Mouse (Mus musculus): ENCODE measurements around the gene Rdh5. TPM values are rescaled to one million over a fixed set of nuclear protein-coding genes. Genes with fewer than 3 reads are reported as not detected.

Rdh5 gene
- polyA plus RNA-seq, 1 experiment from 2014 or later = 11.5 TPM

GRCm38 (mm10) chr10:128902409-128902988 is 20.2 kb downstream of the Rdh5 start:
- Histone ChIP-seq H3K27me3 (ENCODE audit: control insufficient read depth, insufficient read depth, low read length) (no peaks in the 10 kb centered on the region), H3K4me1 (ENCODE audit: control insufficient read depth in 2 of 2, insufficient read depth in 2 of 2, low read length in 2 of 2) (no peaks in the 10 kb centered on the region), H3K9ac (ENCODE audit: low read length) (no peak overlapping the region), H3K9me3 (ENCODE audit: control insufficient read depth, low read length) (no peaks in the 10 kb centered on the region), H3K36me3 (ENCODE audit: control insufficient read depth, insufficient read depth, low read length) (no peaks in the 10 kb centered on the region), H3K27ac (replicated peaks in 1 of 2; ENCODE audit: control insufficient read depth in 1 of 2, insufficient read depth in 1 of 2, low read depth in 2 of 2, low read length in 2 of 2) (no peak overlapping the region), H3K4me2 (ENCODE audit: low read length) (no peak overlapping the region), H3K4me3 (ENCODE audit: control insufficient read depth in 1 of 2, insufficient read depth in 1 of 2, low read depth in 1 of 2, low read length in 2 of 2) (no peak overlapping the region)
- ATAC-seq (ENCODE audit: insufficient number of reproducible peaks, insufficient read depth, low FRiP score, low read depth) = no peak
- WGBS = 67% methylated on average over 3 of the region's 3 CpGs

- Histone ChIP-seq H3K9me3 (ENCODE audit: control insufficient read depth, low read length) (no peaks in the 10 kb centered on the region), H3K27ac (replicated peaks in 1 of 2; ENCODE audit: control insufficient read depth in 1 of 2, insufficient read depth in 1 of 2, low read depth in 2 of 2, low read length in 2 of 2) (no peak overlapping the region), H3K4me2 (ENCODE audit: low read length) (no peak overlapping the region), H3K36me3 (ENCODE audit: control insufficient read depth, insufficient read depth, low read length) (no peaks in the 10 kb centered on the region), H3K27me3 (ENCODE audit: control insufficient read depth, insufficient read depth, low read length) (peaks cover 5% of the 10 kb centered on the region), H3K4me3 (ENCODE audit: control insufficient read depth in 1 of 2, insufficient read depth in 1 of 2, low read depth in 1 of 2, low read length in 2 of 2) (no peak overlapping the region), H3K4me1 (ENCODE audit: control insufficient read depth in 2 of 2, insufficient read depth in 2 of 2, low read length in 2 of 2) (peaks cover 0 to under 1% of the 10 kb centered on the region in 2 experiments; a peak in 1 of 4 replicates), H3K9ac (ENCODE audit: low read length) (no peak overlapping the region)
- ATAC-seq (ENCODE audit: insufficient number of reproducible peaks, insufficient read depth, low FRiP score, low read depth) = no peak
- WGBS = 67% methylated on average over 1 of the region's 1 CpGs
Observed at GRCm38 (mm10) chr10:128901409-128901808, 21.3 kb downstream of the Rdh5 start.

GRCm38 (mm10) chr10:128900698-128901097 is 22.0 kb downstream of the Rdh5 start, which contains the start of gene Cd63:
Gene Cd63, plus strand, starts transcription at chr10:128900989.
- H3K27me3 ChIP-seq (ENCODE audit: control insufficient read depth, insufficient read depth, low read length) = peaks cover 9% of the 10 kb centered on the region
- peaks cover 5 to 7% of the 10 kb centered on the region in 2 experiments; a peak in 3 of 4 replicates for H3K4me1 ChIP-seq (ENCODE audit: control insufficient read depth in 2 of 2, insufficient read depth in 2 of 2, low read length in 2 of 2)
- H3K4me2 ChIP-seq (ENCODE audit: low read length) = no peak within 1 kb of the TSS
- H3K27ac ChIP-seq (replicated peaks in 1 of 2; ENCODE audit: control insufficient read depth in 1 of 2, insufficient read depth in 1 of 2, low read depth in 2 of 2, low read length in 2 of 2) = no peak within 1 kb of the TSS
- ATAC-seq (ENCODE audit: insufficient number of reproducible peaks, insufficient read depth, low FRiP score, low read depth) = no peak
- H3K9me3 ChIP-seq (ENCODE audit: control insufficient read depth, low read length) = no peaks in the 10 kb centered on the region
- WGBS = 82% methylated on average over 3 of the region's 3 CpGs
- no peak within 1 kb of the TSS for H3K4me3 ChIP-seq (ENCODE audit: control insufficient read depth in 1 of 2, insufficient read depth in 1 of 2, low read depth in 1 of 2, low read length in 2 of 2)
- no peaks in the 10 kb centered on the region for H3K36me3 ChIP-seq (ENCODE audit: control insufficient read depth, insufficient read depth, low read length)
- H3K9ac ChIP-seq (ENCODE audit: low read length) = no peak within 1 kb of the TSS

GRCm38 (mm10) chr10:128899759-128900490 is 22.8 kb downstream of the Rdh5 start:
- Histone ChIP-seq H3K36me3 (ENCODE audit: control insufficient read depth, insufficient read depth, low read length) (no peaks in the 10 kb centered on the region), H3K4me2 (ENCODE audit: low read length) (no peak overlapping the region), H3K27ac (replicated peaks in 1 of 2; ENCODE audit: control insufficient read depth in 1 of 2, insufficient read depth in 1 of 2, low read depth in 2 of 2, low read length in 2 of 2) (no peak overlapping the region), H3K9ac (ENCODE audit: low read length) (no peak overlapping the region), H3K27me3 (ENCODE audit: control insufficient read depth, insufficient read depth, low read length) (peaks cover 9% of the 10 kb centered on the region), H3K4me1 (ENCODE audit: control insufficient read depth in 2 of 2, insufficient read depth in 2 of 2, low read length in 2 of 2) (peaks cover 5 to 13% of the 10 kb centered on the region in 2 experiments; a peak in 3 of 4 replicates), H3K9me3 (ENCODE audit: control insufficient read depth, low read length) (no peaks in the 10 kb centered on the region), H3K4me3 (ENCODE audit: control insufficient read depth in 1 of 2, insufficient read depth in 1 of 2, low read depth in 1 of 2, low read length in 2 of 2) (no peak overlapping the region)
- 60% methylated on average over 6 of the region's 6 CpGs for WGBS
- ATAC-seq (ENCODE audit: insufficient number of reproducible peaks, insufficient read depth, low FRiP score, low read depth) = no peak

GRCm38 (mm10) chr10:128897501-128897900 is 25.2 kb downstream of the Rdh5 start:
- Histone ChIP-seq H3K9me3 (ENCODE audit: control insufficient read depth, low read length) (no peaks in the 10 kb centered on the region), H3K4me2 (ENCODE audit: low read length) (no peak overlapping the region), H3K9ac (ENCODE audit: low read length) (no peak overlapping the region), H3K4me3 (ENCODE audit: control insufficient read depth in 1 of 2, insufficient read depth in 1 of 2, low read depth in 1 of 2, low read length in 2 of 2) (no peak overlapping the region), H3K36me3 (ENCODE audit: control insufficient read depth, insufficient read depth, low read length) (no peaks in the 10 kb centered on the region), H3K4me1 (ENCODE audit: control insufficient read depth in 2 of 2, insufficient read depth in 2 of 2, low read length in 2 of 2) (peaks cover 5 to 17% of the 10 kb centered on the region in 2 experiments), H3K27ac (replicated peaks in 1 of 2; ENCODE audit: control insufficient read depth in 1 of 2, insufficient read depth in 1 of 2, low read depth in 2 of 2, low read length in 2 of 2) (no peak overlapping the region), H3K27me3 (ENCODE audit: control insufficient read depth, insufficient read depth, low read length) (peaks cover 18% of the 10 kb centered on the region)
- no peak for ATAC-seq (ENCODE audit: insufficient number of reproducible peaks, insufficient read depth, low FRiP score, low read depth)
- 14% methylated on average over 1 of the region's 1 CpGs for WGBS

- Histone ChIP-seq H3K27ac (replicated peaks in 1 of 2; ENCODE audit: control insufficient read depth in 1 of 2, insufficient read depth in 1 of 2, low read depth in 2 of 2, low read length in 2 of 2) (no peak overlapping the region), H3K4me3 (ENCODE audit: control insufficient read depth in 1 of 2, insufficient read depth in 1 of 2, low read depth in 1 of 2, low read length in 2 of 2) (no peak overlapping the region), H3K27me3 (ENCODE audit: control insufficient read depth, insufficient read depth, low read length) (peaks cover 18% of the 10 kb centered on the region), H3K36me3 (ENCODE audit: control insufficient read depth, insufficient read depth, low read length) (no peaks in the 10 kb centered on the region), H3K4me2 (ENCODE audit: low read length) (no peak overlapping the region), H3K4me1 (ENCODE audit: control insufficient read depth in 2 of 2, insufficient read depth in 2 of 2, low read length in 2 of 2) (peaks cover 8 to 21% of the 10 kb centered on the region in 2 experiments), H3K9me3 (ENCODE audit: control insufficient read depth, low read length) (no peaks in the 10 kb centered on the region), H3K9ac (ENCODE audit: low read length) (no peak overlapping the region)
- 65% methylated on average over 1 of the region's 1 CpGs for WGBS
- no peak for ATAC-seq (ENCODE audit: insufficient number of reproducible peaks, insufficient read depth, low FRiP score, low read depth)
Observed at GRCm38 (mm10) chr10:128896807-128897206, 25.9 kb downstream of the Rdh5 start.

- no peak; the same call in 1 of the 2 replicates for ATAC-seq (ENCODE audit: insufficient number of reproducible peaks, insufficient read depth, low FRiP score, low read depth)
Observed at GRCm38 (mm10) chr10:128895952-128896693, 26.6 kb downstream of the Rdh5 start.

More at GRCm38 (mm10) chr10:128895952-128896693, 26.6 kb downstream of the Rdh5 start:
- Histone ChIP-seq H3K27ac (replicated peaks in 1 of 2; ENCODE audit: control insufficient read depth in 1 of 2, insufficient read depth in 1 of 2, low read depth in 2 of 2, low read length in 2 of 2) (no peak overlapping the region), H3K9ac (ENCODE audit: low read length) (peak overlapping the region; percentile 62), H3K36me3 (ENCODE audit: control insufficient read depth, insufficient read depth, low read length) (no peaks in the 10 kb centered on the region), H3K9me3 (ENCODE audit: control insufficient read depth, low read length) (no peaks in the 10 kb centered on the region), H3K4me2 (ENCODE audit: low read length) (peak overlapping the region; percentile 61), H3K4me3 (ENCODE audit: control insufficient read depth in 1 of 2, insufficient read depth in 1 of 2, low read depth in 1 of 2, low read length in 2 of 2) (peak overlapping the region; percentile 4 to 24; a peak in 3 of 4 replicates), H3K4me1 (ENCODE audit: control insufficient read depth in 2 of 2, insufficient read depth in 2 of 2, low read length in 2 of 2) (peaks cover 8 to 21% of the 10 kb centered on the region in 2 experiments), H3K27me3 (ENCODE audit: control insufficient read depth, insufficient read depth, low read length) (peaks cover 18% of the 10 kb centered on the region)
- WGBS = 3% methylated on average over 17 of the region's 17 CpGs
